Mouse (Mus musculus) retina, embryonic 14.5 days (tissue): Measurements from ENCODE around the gene Rc3h2.

Source experiments
- DNase-seq: peaks from one replicate; pipeline ENCODE4 v3.0.0-alpha.2; 2015; ENCODE audit warnings: low spot score

Rc3h2 gene

GRCm38 (mm10) chr2:37422306-37423304 lies at the start of gene Rc3h2:
Rc3h2 (minus strand) TSS chr2:37422903.
- peak; percentile 96 for DNase-seq

- DNase-seq = no peak
Observed at GRCm38 (mm10) chr2:37466266-37466665, 43.6 kb upstream of the Rc3h2 start.

GRCm38 (mm10) chr2:37460707-37461106 lies 38.0 kb upstream of the Rc3h2 start:
- DNase-seq = no peak

DNA sequence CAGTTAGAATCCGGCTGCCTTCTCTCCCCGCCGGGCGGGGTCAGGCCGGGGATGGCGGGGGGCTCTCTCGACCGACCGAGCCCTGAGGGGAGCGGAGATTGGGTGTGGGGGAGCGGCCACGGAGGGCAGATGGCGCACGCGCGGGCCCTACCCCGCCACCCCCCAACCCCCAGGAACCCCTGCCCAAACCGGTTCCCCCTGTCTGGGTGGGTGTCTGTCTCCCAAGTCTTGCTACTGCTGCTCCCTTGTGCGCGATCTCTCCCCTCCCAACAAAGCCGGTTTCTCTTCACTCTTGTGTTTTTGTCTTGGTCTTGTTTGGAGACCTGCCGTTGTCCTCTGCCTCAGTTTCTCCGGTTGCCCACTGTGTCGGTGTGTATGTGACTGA lies 29.7 kb upstream of the Rc3h2 start:
- no peak for DNase-seq

DNA sequence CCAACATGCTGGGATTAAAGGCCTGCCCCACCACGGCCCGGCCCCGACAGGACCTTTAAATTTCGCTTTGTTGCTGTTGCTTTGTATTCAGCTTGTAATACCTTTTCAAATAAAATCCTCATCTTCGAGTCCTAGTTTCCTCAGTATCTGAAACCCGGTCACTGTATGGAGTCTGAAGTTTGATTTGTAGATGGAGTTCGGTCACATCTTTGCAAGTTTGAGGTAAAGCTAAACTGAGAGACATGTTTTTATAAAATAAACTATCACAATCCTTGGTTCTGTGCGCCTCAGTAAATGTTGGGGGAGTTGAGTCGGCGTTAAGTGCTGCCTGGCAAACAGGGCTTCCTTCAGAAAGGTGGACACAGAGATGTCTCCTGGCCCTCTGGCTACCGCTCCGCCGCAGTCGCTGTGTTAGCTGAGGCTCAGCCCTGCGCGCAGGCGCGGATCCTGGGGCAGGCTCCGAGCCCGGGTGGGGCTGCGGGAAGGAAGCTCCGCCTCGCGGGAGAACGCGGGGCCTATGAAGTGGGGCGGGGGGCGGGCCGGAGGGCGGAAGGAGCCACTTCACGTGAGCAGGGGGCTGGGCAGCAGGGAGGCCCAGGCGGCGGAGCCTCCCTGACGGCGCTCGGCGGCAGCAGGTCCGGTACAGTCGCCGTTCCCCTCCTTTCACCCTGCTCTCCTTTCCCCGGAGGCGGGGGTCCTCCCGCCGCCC lies 29.1 kb upstream of the Rc3h2 start:
- DNase-seq = peak; percentile 95

- peak; percentile 97 for DNase-seq
Observed at GRCm38 (mm10) chr2:37442611-37443591, 20.2 kb upstream of the Rc3h2 start, which contains the start of the genes Zbtb26, Zbtb6 and Rabgap1. Zbtb26 (minus strand) TSS chr2:37443135. Zbtb6 (minus strand) TSS chr2:37443171. Rabgap1 (plus strand) TSS chr2:37443279.

DNA sequence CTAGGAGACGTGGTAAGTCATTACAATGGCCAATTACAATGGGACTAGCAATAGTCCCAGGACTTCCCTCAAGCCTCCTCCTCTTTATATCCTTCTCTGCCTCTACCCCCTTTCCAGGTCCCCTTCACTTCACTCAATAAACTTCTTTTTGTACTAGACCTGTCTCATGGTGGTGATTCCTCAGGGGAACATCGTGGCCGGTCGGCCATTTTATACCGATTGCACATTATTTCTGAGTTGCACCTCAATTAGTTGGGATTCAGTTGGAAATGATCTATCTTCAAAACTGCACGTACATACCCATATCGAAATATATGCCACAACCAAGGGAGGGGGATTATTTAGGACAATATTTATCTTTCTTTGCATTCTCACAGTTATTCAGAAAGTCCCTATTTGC lies 8.9 kb upstream of the Rc3h2 start:
- peak; percentile 60 for DNase-seq

DNA sequence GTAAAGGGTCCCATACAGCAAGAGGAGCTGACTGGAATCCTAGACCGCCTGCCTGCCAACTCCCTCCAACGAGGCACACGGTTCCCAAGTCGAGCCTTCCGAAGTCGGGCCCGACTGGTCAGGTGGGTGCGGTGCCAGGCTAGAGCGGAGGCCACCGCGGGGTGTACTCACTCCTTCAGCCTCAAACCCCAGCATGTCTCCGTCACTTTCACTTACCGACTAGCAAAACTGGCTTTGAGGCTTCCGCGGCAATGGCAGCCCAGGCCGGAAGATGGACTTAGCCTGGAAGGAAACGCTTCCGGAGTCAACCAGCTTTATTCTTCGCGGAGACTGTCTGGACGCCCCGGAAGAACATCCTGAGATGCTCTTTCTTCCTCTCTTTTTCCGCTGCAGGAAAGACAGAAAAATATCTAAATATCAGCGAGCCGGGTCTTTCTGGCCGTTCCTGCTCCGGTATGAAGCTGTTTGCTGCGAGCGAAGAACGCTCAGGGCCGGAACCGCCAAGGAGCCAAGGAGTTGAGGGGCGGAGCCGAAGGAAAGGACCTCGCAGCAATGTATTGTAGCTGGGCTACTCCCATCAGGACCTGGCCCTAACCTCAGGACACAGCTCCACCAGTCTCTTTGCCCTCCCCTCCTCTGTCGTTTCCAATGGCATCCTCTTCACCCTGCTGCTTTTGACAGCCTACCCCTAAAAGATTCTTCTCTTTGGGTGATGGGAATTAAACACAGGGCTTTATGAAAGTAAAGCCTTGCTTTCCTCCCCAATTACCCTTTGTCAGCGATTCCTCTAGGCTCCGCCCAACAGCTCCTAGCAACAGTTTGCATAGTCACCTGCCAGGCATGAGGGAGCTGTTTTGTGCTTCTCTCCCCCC lies 8.1 kb upstream of the Rc3h2 start:
- DNase-seq = peak; percentile 95

DNA sequence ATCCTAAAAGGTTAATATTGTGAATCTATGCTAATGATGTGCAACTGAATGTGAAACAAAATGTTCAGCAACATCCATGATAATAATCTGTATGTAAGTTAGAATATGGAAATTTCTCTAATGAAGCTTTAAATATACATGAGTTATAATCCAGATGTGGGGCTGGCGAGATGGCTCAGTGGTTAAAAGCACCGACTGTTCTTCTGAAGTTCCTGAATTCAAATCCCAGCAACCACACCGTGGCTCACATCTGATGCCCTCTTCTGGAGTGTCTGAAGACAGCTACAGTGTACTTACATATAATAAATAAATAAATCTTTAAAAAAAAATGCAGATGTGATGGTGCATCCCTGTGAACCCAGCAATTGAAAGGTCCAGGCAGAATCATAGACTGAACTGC lies 968 bp upstream of the Rc3h2 start:
- DNase-seq = no peak

DNA sequence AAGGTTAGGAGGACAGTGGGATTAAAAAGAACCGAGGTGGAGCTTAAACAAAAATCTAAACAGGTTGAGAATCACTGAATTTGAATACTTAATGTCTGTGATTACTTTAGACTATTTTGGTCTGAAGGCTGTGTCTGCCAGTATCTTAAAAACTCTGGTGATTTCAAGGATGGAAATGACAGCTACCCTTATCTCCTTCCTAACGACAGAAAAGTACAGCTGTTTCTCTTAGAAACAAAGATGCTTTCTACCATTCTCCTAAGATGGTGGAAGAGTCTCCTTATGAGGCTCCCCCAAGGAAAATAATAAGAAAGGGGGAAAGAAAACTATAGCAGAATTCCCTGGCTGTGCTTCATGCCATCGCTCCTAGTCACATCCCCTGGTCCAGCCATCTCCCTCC lies 800 bp downstream of the Rc3h2 start:
- DNase-seq = no peak

DNA sequence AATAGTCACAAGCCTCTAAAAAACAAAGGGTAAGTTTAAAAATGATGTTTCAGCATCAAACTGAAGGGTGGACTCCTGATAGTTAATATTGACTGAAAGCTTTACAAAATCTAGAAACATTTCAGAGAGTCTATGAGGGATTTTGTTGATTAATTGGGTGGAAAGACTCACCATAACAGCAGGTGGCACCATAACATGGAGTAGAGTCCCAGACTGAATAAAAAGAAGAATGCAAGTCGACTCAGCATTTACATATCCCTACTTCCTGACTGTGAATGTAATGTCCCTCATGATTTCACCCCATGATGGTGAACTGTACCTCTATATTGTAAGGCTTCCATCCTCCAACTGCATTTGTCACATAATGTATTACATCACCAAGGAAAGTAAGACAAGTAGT lies 27.2 kb downstream of the Rc3h2 start:
- DNase-seq = peak; percentile 21

- DNase-seq = no peak
Observed at GRCm38 (mm10) chr2:37382921-37383320, 39.8 kb downstream of the Rc3h2 start.

DNA sequence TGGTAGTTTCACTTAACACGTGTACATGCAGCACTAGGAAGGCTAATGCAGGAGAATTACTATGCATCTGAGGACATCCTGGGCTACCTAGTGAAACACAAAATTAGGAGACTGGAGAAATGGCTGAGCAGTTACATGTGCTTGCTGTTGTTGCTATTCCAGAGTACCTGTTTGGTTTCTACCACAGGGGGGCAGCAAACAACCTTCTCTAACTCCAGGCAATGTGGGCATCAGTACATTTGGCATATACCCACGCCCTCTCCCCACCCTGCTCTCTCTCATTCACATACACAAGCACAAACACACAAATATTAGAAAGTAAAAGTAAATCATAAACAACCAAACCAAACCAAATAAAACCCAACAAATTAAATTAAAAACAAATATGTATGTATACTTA lies 42.5 kb downstream of the Rc3h2 start:
- peak; percentile 81 for DNase-seq

- DNase-seq = no peak
Observed at GRCm38 (mm10) chr2:37376018-37376417, 46.7 kb downstream of the Rc3h2 start.

DNA sequence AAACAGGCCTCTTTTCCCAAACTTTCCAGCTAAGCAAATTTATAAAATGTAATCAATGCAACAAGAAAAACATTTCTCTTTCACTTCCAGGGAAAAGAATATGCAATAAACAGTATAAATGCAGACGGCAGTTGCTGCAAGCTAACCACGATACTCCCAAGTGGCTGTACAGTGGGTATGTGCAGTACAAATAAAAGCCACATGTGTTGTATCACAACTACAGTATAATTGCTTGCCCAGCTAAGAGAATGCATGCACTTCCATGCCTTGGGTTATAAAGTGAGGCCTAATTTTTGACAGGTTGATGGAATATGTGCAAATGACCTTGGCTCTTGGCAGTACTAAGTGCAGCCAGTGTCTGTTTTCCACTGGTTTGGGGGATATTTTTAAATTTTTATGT lies 52.1 kb downstream of the Rc3h2 start:
- no peak for DNase-seq

- no peak for DNase-seq
Observed at GRCm38 (mm10) chr2:37359908-37360307, 62.8 kb downstream of the Rc3h2 start.

DNA sequence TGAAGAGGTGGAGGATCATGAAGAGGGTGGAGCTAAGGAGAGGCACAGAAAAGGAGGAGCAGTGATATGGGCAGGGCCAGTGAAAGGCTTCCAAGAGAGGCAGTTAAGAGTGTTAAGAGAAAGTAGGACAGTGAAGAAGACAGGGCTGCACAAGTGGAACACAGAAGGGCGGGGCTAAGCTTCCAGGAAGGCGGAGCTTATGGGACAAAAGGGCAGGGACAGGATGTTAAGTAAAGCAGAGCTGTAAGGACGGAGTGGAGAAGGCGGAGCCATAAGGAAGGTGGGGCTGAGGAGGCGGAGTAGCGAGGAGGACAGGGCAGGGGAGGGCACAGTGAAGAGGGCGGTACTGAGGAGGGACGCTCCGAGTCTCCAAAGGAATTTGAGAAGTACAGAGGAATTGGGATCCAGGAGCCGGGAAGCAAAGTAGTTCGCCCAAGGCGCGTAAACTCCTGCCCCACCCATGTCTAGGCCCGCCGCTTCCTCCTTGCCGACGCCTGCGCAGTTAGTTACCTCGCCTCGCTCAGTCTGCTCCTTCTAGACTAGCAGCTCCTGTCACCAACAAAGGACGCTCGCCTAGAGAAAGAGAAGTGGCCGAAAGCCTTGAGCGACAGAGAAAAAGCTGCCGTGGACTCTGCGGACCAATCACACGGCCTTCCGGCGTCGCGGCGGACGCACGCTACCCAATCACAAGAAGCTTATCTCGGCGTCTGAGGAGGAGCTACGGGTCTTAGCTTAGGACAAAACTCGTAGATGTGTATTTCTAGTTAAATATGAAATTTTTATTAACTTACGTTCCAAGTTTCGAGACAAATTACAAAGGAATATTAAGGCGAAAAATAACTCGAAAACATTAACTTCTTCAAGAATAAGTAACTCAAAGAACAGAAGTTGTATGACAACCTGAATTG lies 63.8 kb downstream of the Rc3h2 start, which contains the start of gene Pdcl:
TSS of gene Pdcl (minus strand) at position 700 of the 908 bp plus-strand sequence.
- DNase-seq = peak; percentile 96

DNA sequence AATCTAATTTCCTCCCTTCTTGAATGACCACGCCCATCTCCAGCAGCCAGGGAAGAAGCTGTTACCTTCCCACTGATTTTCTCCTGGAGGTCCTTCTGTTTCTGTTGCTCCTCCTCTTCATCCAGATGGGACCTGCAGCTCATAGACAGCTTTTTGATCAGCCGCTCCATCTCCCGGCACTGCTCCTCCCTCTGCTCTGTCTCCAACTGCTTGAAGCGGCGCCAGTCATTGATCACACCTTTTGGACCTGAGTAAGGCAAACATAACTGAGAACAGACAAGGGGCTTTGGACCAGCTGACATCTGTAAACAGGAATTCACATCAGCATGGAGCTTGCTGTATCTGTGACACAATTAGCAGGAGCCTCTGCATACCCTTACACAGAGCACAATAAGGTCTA lies 67.1 kb downstream of the Rc3h2 start:
- DNase-seq = no peak

- DNase-seq = no peak
Observed at GRCm38 (mm10) chr2:37351671-37352070, 71.0 kb downstream of the Rc3h2 start.
